Mouse (Mus musculus) urinary bladder, postnatal 36 days (tissue): Measurements from ENCODE around the gene Casz1.

ENCODE experiments used
- DNase-seq, 2 experiments: peaks; one replicate each; pipeline ENCODE4 v3.0.0; 2022; ENCODE audit warnings: low spot score in 2 of 2, mixed read lengths in 1 of 2

The Casz1 gene

DNA sequence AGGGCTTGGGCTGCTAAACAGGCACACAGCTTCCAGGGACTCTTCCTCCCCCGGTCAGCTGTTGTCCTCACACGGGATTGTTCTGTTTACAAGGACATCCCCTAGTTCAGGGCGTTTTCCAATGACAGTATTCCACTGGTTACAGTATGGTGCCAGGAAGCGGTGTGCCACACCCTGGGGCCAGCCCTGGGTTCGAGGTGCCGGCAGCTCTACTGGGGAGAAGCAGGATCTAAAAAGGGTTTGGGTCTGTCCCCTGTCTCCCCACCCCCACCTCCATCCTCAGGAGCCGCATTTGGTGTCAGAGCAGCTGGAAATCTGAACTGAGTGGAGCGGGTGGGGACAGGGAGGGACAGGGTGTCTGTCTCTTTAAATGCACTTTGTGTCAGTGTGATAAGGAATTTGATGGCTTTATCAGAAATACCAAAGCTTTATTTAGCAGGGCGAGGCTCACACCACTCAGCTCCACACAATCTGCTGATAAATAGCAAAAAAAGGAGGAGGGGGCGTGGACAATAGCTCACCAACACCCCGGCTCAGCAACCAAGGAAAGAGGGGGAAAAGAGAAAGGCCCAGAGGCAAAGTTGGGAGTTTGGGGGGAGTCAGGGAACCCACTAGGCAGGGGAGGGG, 74.9 kb downstream of the Casz1 start:
- DNase-seq, result no peak

DNA sequence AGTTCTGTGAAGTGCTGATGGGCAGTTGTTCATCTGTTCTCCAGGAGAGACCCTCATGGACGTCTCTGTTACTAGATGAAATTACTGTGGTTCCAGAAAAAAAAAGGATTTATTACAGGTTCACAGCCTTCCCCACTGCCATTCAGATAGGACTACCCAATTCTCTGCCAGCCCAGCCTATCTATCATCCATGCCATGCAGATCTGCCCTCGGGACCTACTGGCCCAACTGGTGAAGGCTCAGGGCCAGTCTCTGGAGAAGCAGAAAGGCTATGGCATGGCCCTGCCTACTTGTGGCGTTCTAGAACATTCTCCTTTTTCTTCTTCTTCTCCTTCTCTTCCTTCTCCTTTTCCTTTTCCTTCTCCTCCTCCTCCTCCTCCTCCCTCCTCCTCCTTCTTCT, 75.4 kb downstream of the Casz1 start:
- no peak for DNase-seq

DNA sequence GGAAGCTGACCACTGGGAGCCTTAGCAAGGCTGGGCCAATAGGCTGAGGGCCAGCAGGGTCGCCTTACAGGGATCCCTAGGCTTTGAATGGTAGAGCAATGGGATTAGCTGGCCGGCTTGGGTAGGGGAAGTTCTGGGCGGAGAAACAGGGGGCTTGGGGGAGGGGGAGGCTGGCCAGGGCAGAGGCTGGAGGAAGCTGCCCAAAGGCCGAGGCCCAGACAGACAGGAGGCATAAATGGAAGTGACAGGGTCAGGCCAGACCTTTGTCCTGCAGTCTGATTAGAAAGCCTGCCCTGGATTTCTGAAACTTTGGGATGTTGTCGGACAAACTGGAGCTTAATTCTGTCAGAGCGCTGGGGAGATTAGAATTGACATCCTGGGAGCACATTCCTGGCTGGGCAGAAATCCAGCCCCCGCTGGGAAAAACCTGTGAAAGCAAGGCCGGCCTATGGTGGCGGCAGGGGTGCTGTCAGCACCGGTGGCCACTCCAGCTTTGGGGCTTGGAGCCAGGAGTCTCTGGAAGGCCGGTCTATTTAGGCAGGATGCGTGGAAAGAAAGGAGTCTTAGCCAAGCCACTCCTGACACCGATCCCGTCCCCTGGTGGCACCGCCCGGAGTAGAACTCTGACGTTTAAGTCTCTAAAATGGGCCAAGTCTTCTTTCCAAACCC, 76.9 kb downstream of the Casz1 start:
- no peak for DNase-seq

DNA sequence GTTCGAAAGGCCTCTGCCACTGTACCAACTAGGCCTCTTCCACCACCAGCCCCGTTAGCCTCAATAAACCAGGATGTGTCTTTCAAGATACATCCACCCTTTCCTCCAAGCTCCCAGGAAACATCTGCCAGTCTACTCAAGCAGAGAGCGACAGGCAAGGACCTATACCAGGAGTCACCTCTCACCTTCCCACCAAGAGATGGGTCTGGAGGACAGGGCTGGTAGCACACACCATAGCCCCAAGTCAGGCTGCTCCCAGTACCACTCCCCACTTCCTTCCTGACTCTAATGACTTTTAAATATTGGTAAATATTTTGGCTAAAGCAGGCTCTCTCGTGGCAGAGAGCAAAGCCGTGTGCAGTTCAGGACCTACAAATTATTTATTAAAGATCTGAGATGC, 77.6 kb downstream of the Casz1 start:
- no peak for DNase-seq

DNA sequence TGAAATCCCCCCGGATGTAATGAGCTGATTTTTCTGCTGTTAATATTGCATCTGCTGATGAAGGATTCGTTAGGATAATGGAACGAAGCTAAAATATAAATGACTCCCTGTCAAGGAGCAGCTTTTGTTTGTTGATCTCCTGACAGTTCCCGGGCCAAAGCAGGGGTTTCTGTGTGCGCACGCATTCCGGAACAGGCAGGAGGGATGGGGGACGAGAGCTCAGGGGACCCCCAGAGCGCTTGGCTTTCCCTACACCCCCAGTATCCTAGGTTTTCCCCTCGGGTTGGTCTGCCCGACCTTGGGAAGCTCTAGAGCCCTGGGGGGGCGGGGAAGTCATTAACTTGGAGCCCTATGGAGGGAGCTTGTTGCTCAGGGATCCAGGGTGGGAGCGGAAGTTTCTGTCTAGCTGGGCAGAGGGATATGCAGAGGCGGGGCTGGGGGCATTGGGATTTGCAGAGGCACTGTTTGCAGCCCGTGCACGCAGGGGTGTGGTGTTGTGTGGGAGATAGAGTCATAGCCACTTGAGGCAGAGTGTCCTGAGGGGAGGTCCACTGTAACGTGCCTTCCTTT, 78.2 kb downstream of the Casz1 start:
- DNase-seq, result no peak

DNA sequence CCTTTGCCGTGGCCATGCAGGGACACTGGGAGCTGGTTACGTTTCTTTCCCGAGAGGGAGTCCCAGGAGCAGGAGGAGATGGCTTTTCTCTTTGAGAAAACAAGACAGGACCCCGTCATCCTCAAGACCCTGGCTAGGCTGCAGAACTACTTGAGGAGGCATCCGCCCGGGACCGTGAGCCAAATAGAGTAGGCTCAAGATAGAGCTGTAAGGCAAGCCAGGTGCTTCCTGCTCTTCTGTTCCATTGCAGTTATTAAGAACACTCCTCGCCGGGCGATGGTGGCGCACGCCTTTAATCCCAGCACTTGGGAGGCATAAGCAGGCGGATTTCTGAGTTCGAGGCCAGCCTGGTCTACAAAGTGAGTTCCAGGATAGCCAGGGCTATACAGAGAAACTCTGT, 80.4 kb downstream of the Casz1 start:
- DNase-seq, result no peak

DNA sequence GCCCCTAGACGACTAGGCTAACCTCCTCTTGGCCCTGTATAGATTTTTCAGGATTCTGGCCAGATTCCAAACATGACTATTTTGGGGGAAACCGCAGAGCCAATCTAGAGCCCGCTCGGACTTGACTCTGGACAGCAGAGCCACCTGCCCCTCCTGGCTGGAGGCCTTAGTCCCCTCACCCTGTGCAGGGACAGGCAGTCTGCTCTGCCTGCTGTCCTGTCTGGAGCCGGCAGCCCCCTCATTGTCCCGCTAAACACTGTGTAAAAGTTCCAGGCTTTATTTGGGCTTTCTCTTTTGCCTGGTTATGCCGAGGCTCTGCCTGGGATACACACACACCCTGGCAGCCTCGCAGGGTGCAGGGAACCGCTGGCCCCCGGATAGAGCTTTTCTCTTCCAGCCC, 81.2 kb downstream of the Casz1 start:
- no peak for DNase-seq

DNA sequence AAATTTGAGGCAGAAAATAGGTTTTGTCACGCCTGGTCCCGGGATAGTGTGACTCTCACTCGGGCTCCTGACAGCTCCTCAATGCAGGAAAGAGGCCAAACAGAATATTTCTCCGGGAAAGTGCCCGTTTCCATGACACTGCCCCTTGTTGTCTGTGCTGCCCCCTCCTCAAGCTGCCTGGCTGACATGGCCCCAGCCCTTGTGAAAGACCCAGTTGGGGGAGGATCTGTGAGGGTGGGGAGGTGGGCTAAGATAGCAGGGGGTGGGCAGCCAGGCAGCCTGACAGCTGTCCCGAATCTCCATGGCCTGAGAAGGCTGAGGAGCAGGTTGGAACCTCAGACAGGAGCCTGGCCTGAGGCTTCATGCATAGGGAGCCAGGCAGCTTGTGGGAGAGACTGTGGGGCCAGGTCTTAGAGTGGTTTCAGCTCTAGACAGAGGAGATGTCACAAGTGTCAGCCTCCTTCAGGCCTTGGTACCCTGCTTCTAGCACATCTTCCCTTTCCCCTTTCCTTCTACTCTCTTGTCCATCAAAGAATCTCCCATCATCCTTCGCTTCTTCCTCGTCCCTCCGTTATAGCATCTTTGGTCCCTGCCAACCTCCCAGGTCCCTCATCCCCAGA, 81.8 kb downstream of the Casz1 start:
- DNase-seq, result no peak

DNA sequence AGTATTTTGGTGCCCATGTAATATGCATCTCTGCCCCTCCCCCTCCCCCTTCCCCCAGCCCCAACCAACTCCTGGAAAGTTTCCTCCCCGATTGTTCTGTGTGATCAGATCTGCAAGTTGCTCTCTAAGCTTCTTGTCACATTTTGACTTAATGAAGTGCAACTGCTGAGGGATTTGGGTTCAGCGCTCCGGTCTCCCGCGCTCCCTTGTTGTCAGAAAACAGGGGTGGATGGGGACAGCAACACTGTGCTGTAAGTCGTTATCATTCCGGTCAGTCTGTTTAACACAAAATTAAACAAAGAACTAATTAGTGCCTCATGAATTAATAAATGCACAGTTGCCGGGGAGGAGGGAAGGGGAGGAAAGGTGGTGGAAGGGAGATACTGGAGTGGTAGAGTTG, 84.0 kb downstream of the Casz1 start:
- no peak for DNase-seq

DNA sequence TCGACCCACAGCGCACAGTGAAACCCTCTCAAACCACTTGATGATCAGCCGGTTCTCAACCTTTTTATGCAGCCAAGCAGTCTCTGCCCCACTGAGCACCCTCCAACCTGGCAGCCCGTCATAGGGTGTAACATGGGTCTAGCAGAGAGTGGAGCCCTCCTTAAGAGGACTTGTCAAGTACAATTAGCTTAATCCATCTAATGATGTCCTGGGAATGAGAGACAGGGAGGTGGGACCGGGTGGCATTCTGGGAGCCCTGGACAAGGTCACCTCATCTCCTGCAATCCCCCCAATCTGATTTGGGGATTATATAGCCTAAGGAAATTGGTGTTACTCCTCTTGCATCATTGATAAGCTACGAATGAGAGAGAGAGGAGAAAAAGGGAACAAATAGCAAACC, 84.8 kb downstream of the Casz1 start:
- DNase-seq, result no peak

DNA sequence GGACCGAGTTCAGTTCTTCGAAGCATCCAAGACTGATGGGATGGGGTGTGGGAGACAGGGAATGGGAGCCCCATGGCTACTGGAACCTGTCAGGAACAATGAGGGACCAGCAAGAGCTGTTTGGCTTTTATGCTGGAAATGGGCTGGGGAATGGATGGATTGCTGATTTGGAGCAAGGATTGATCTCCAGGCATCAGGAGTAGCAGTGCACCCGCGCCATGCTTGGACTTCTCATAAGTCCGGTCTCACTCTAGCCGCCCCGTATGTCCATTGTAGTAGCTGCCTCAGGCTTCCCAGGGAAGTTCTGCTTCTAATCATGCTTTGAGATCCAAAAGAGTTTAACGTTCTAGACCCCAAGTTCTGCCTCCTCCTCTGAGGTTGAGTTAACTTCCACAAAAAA, 86.2 kb downstream of the Casz1 start:
- no peak for DNase-seq

DNA sequence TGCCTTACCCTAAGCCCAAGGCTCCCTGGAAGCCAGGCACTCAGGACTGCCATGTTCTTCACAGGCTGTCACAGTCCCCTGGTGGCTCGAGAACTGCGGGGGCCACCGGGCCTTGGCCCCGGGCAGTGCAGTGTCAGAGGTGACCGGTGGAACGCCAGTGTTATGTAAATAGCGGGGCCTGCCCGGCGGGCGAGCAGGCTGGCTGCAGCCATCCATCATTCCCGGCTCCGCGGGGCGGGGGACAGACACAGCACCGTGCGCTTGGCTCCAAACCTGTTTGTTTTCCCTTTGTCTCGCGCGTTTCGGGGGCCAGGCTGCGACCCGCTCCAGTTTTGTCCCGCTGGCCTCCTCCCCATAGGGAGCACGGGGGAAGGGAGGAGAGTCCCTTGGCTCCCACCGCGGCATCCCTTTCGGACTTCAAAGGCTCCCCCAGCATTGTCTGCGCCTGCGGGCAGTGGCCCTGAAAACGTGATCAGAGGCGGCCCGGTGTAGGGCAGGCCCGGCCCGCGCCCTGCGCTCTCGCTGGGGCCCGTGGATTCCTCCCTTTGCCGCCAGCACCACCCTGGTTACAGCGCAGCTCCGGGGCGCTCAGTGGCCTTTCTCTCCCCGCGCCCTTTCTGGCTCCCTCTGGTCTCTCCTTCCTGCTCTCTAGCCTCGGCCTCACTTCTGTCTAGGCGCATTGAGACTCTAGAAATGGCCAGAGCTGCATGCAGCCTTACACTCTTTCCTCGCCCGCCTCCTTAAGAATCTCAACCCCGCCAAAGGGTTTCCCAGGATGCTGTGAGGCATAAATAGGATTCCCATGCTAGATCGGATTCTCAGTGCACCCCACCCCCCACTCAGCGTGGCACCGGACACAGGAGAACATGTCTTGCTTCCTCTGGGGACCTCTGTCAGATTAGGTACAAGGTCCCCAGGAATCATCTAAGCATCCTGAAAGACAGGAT, 86.9 kb downstream of the Casz1 start:
- DNase-seq, result no peak

DNA sequence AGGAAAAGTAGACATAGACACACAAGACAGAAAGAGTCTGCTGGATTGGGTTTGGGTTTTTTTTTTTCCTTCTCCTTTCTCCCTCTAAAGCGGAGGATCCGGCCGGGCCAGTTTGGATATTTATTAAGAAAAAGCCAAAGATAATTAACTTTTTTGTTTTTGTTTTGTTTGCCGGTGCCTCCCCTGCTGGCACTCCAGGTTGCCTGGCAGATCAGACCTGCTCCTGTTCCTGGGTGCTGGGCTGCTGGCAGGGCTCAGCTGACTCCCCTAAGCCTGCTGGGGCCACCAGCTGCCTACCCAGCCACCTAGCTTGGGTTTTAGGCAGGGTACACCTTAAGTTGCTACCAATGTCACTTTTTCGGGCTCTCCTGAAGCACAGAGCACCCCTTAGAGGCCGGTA, 91.9 kb downstream of the Casz1 start:
- DNase-seq, result no peak

DNA sequence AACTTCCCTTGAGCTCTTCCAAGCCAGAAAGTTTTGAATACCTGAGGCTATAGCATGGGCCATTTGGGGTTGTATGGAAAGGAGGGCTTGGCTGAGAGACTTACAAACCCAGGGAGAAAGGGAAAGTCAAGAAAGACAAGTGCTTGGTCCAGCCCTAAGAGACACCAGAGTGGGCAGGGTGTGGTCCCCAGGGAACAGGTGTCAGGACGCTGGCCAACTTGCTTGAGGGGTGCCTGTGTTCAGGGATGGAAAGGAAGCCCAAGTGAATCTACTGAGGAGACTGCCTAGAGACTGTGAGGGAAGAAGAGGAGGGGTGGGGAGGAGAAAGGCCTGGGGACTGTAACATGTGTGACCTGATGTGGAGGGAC, 95.7 kb downstream of the Casz1 start:
- DNase-seq, result no peak

DNA sequence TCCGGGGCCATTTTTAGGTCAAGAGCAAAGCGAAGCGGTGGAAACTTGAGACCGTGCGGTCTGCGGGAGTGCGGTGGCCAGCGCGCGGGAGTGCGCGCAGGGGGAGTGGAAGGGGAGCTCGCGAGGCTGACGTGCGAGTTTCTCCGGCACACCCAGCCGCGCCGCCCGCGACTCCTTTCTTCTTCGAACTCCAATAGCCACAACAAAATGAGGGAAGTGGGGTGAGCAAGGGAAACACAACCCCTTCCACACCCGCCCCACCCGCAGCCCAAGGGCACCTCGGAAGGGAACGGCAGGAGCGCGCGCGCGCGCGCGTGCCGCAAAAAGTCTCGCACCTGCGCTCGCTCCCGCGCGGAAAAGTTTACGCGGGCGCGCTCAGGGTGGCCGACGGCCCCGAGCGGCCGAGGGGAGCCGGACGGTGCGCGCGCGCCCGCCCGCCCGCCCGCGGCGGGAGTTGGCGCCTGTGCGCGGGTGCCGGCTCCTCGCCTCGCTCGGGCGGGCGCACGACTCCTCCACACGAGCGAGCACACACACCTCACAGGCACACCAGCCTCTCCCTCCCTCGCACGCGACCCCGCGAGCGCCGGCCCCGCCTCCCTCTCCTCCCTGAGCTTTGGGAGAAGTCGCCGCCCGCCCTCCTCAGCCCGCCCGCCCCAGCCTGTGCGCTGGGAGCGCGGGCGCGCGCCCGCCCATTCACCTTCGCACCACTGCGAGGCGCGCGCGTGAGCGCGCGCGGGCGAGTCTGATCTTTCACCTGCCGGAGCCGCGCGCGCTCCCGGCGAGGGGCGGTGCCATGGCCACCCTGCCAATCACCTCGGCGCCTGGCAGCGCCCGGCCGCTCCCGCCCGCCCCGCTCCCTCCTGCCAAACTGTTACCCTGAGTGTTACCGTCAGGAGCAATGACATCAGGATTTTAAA, 96.3 kb downstream of the Casz1 start:
- DNase-seq, result peak in 1 of 2 experiments; percentile 76

DNA sequence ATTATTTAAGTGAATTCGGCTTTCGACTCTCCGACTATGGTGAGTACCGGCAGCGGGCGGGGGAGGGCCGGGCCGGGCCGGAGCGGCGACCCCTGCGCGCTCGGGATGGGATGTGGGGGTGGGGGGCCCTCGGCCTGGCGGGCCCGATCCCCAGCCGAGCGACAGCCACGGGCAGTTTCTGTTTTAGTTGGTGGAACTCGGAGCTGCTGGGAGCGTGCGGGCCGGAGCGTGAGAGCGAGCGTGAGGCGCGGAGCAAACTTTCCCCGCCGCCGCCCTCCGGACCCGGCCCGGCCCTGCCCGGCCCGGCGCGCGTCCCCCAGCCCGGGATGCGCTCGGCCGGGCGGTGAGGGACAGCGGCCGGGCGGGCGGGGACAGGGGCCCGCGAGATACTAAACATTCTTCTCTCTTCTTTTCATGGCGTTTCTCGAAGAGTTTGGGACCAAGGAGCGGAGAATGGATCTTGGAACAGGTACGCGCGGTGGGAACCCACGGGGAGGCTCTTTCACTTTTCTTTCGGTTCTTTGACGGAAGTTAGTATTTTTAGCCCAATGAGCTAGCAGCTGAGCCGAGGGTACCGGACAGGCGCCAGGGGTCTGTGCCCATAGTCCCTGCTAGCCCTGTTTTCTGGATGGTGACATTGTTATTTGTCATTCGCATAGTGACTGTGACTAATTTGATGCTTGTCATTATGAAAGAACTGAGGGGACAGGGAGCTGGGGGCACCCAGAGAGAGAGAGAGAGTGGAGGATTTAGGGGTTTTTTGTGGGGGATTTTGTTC, 97.2 kb downstream of the Casz1 start:
- no peak for DNase-seq

DNA sequence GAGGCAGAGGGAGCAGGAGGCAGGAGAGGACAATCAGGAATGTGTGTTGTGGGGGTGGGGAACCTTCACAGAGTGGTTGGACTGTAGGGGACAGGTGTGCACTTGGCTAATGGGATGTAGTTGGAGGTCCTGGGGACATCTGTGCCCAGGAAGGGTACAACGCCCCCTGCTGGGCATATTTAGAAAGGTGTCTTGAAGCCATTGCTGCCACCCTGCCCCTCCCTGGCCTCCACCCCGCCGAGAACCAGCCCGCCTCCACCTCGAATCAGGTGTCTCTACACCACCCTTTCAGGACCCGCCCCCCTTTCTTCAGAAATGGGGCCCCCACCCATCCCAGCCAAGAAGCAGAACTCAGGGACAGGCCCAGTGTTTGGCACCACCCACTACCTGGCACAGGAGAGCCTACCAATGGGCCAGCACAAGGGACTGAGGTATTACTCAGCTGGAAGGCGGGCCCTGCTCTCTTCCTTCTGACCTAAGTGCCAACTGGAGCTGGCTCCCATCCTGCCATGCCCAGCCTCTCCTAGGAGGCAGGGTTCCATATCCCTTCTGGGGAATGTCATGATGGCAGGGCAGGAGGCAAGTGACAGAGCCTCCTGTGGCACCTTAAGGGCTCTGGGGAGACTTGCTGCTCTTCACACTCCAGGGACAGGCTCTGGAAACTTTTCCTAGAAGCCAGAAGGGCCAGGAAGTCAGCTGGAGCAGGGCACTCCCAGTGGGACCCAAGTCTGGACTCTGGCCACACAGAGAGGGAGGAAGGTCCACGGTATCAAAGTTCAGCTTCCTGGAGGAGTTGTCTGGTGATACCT, 98.9 kb downstream of the Casz1 start:
- peak; percentile 63 to 66 for DNase-seq

DNA sequence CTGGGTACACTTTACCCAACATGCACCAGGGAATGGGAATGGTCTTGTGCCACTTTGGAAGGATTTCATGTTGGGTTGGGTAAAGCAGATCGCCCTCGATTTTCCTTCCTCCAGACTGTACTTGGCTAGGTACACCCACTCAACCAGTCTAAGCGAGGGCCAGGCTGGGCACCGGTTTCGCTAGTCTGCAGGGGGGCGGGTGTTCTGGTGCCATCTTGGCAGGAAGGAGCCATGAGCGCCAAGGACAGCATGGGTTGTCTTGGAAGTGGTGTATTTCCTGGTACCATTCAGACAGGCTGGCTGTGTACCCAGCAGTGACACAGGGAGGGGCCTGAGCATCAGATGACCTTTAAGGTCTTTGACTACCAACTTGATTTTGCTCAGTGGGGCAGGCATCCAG, 101.1 kb downstream of the Casz1 start:
- DNase-seq, result no peak

DNA sequence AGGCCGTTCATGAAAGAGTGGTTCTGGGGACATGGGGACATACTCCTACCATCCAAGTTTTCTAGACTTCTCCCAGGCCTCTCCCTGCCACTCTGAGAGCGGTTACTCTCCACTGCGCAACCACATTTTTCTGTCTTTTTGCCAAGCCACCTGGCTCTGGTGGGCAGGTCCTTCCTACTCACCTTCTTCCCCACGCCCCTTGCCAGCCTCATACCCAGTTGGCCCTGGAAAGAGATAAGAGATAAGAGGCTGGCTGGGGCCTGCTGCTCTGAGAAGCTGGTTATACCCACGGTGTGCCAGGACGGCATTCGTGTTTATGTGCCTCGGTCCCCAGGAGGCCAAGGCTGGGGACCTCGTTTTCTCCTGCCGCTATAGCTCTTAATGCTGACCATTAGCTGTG, 102.6 kb downstream of the Casz1 start:
- DNase-seq, result peak in 1 of 2 experiments; percentile 55
